Mouse (Mus musculus) liver, embryonic 15.5 days (tissue): ENCODE results near the gene Plekha3. TPM values are rescaled to one million over a fixed set of nuclear protein-coding genes. Genes with fewer than 3 reads are reported as not detected.
A peak's percentile ranks its signal among the peaks of the same experiment; 100 is the strongest.

Experiments used
- ATAC-seq: fragments of 200-750 bp; cut with Nextera tagmentation; 2 replicates; pipeline ENCODE4 v1.8.0; 2017; ENCODE audit warnings: moderate number of reproducible peaks, mild to moderate bottlenecking, moderate library complexity; ENCODE audit not compliant: insufficient read depth
- H3K27ac ChIP-seq: fragments of 300-500 bp; sonication (generic); replicated peaks from 2 replicates; pipeline ENCODE4 v1.5.1; 2015; ENCODE audit warnings: mild to moderate bottlenecking, inconsistent platforms
- H3K27me3 ChIP-seq: fragments of 300-500 bp; sonication (generic); 2 replicates; pipeline ENCODE4 v1.6.1; 2015; ENCODE audit warnings: mild to moderate bottlenecking, inconsistent platforms
- H3K36me3 ChIP-seq: fragments of 300-500 bp; sonication (generic); replicated peaks from 2 replicates; pipeline ENCODE4 v1.6.1; 2015; ENCODE audit warnings: moderate library complexity, mild to moderate bottlenecking, inconsistent platforms
- H3K4me1 ChIP-seq: fragments of 300-500 bp; sonication (generic); replicated peaks from 2 replicates; pipeline ENCODE4 v1.6.1; 2015; ENCODE audit warnings: inconsistent platforms
- H3K4me2 ChIP-seq: fragments of 300-500 bp; sonication (generic); 2 replicates; pipeline ENCODE4 v1.6.1; 2015; ENCODE audit warnings: moderate library complexity, mild to moderate bottlenecking, inconsistent platforms
- H3K4me3 ChIP-seq: fragments of 300-500 bp; sonication (generic); replicated peaks from 2 replicates; pipeline ENCODE4 v1.5.1; 2015; ENCODE audit warnings: mild to moderate bottlenecking, inconsistent platforms
- H3K9ac ChIP-seq: fragments of 300-500 bp; sonication (generic); 2 replicates; pipeline ENCODE4 v1.6.1; 2015; ENCODE audit warnings: moderate library complexity, mild to moderate bottlenecking, inconsistent platforms
- H3K9me3 ChIP-seq: fragments of 300-500 bp; sonication (generic); replicated peaks from 2 replicates; pipeline ENCODE4 v1.6.1; 2016; ENCODE audit warnings: inconsistent platforms
- WGBS: fragments of 180-500 bp; shearing (Covaris S2); methylation state at CpG from one replicate; pipeline ENCODE4 v1.1.7; 2015; ENCODE audit warnings: mixed read lengths; ENCODE audit not compliant: insufficient replicate concordance; 5-methylcytosine and 5-hydroxymethylcytosine counted together
- polyA plus RNA-seq: library from polyadenylated mRNA; unstranded; fragments of >200 nt; fragmentation: Nextera tagmentation; extraction: Ambion mirVana; gene quantifications from 2 replicates; pipeline ENCODE4 v1.2.1, GENCODE M21; 2015

Plekha3 gene
- polyA plus RNA-seq: 2.7 TPM in 2 replicates

- Histone ChIP-seq H3K4me2 (peak within 1 kb of the TSS; percentile 82), H3K4me1 (peaks cover 51% of the 10 kb centered on the region), H3K4me3 (peak within 1 kb of the TSS; percentile 82), H3K27me3 (no peaks in the 10 kb centered on the region), H3K27ac (peak within 1 kb of the TSS; percentile 51), H3K9ac (peak within 1 kb of the TSS; percentile 74), H3K36me3 (no peaks in the 10 kb centered on the region), H3K9me3 (no peaks in the 10 kb centered on the region)
- peak; percentile 68 for ATAC-seq
- WGBS: 4% methylated on average over 48 of the region's 52 CpGs
Observed at GRCm38 (mm10) chr2:76674725-76675427, at the start of gene Plekha3. Plekha3 (plus strand) TSS chr2:76675281.

DNA sequence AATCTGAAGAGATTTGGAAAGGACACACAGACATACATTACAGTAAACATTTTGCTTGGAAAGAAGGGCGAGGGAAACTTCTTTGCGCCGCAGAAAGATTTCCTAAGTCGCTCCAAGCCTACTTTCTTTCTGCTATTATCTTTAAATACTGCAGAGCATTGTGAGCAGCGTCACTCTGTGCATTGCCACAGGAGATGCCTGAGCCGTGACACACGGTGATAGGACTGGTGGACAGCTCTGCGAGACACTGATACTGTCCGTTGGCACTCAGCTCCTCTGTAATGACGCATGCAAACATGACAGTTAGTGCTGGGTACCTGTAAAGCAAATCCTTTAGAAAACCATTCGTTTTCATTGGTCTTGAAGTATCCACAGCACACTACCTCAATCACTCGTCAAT is 44.8 kb upstream of the Plekha3 start:
- Histone ChIP-seq H3K9me3 (no peaks in the 10 kb centered on the region), H3K27me3 (no peaks in the 10 kb centered on the region), H3K9ac (no peak overlapping the region), H3K4me1 (no peaks in the 10 kb centered on the region), H3K4me3 (no peak overlapping the region), H3K36me3 (peaks cover 18% of the 10 kb centered on the region), H3K4me2 (no peak overlapping the region), H3K27ac (no peak overlapping the region)
- ATAC-seq: no peak
- WGBS: 72% methylated on average over 12 of the region's 12 CpGs

DNA sequence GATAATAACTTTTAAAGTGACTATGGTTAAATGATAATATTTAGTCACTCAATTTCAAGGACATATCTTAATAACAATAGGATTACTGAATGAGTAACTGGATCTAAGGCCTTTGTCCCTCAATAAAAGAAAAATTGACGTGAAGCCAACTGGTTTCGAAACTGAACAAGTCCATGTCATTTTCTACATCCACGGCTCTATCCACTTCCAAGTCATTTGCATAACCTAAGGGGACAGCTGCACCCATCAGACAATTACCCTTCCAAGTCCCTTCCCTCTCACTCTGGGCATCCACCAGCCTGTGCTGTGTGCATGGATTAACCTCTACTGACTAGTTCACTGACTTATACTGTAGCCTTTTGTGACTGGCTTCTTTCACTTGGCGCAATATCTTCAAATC is 43.5 kb upstream of the Plekha3 start:
- Histone ChIP-seq H3K4me2 (no peak overlapping the region), H3K9me3 (no peaks in the 10 kb centered on the region), H3K27me3 (no peaks in the 10 kb centered on the region), H3K4me3 (no peak overlapping the region), H3K36me3 (peaks cover 17% of the 10 kb centered on the region), H3K9ac (no peak overlapping the region), H3K4me1 (no peaks in the 10 kb centered on the region), H3K27ac (no peak overlapping the region)
- 82% methylated on average over 4 of the region's 4 CpGs for WGBS
- no peak for ATAC-seq

DNA sequence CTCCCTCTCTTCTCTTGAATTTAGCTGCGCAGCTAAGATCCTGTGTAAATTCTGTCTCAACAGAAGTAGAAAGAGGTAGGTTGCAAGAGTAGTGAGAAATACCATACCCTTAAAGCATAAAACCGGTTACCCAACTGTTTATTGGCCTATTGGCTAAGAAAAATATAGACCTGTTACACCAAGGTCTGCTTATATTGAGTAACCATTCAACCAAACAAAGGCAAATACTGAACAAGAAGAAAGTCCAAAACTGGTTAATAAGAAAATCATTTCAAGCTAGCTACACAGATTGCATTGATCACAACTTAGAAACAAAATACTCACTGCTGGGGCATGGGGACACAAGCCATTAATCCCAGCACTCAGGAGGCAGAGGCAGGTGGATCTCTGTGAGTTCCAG is 35.4 kb upstream of the Plekha3 start:
- Histone ChIP-seq H3K4me3 (no peak overlapping the region), H3K27ac (no peak overlapping the region), H3K4me2 (no peak overlapping the region), H3K9ac (no peak overlapping the region), H3K36me3 (peaks cover 10% of the 10 kb centered on the region; the same call in 1 of the 2 replicates), H3K9me3 (no peaks in the 10 kb centered on the region), H3K4me1 (peaks cover 9% of the 10 kb centered on the region; the same call in 1 of the 2 replicates), H3K27me3 (no peaks in the 10 kb centered on the region)
- no peak for ATAC-seq
- WGBS: 82% methylated on average over 2 of the region's 2 CpGs

GRCm38 (mm10) chr2:76643801-76644200 is 31.3 kb upstream of the Plekha3 start:
- no peaks in the 10 kb centered on the region for H3K27me3 ChIP-seq
- ATAC-seq: no peak
- no peak overlapping the region for H3K9ac ChIP-seq

DNA sequence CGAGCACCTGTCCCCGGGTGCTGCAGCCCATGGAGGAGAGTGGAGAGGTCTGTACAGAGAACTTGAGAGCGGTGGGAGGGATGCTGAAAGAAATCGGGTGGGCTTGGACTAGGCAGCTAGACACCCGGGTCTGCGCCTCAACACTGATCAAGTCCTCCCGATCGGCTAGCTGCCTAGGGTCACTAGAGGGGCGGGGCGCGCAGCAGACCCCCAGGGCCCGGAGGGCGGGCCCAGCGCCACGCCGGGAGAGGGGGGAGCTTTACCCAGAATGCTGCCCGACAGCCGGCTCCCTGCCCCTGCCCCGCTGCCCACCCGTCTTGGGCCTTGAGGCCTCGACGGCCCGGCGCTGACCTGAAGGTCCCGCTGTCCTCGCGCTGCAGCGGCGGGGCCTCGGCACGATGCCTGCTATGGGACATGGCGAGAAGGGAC is 27.6 kb upstream of the Plekha3 start:
- H3K27ac ChIP-seq: no peak overlapping the region; the same call in 1 of the 2 replicates
- H3K36me3 ChIP-seq: no peaks in the 10 kb centered on the region
- H3K9ac ChIP-seq: peak overlapping the region; percentile 57
- H3K4me2 ChIP-seq: peak overlapping the region; percentile 95
- H3K9me3 ChIP-seq: no peaks in the 10 kb centered on the region
- WGBS: under 1% methylated on average over 24 of the region's 32 CpGs
- peaks cover 31% of the 10 kb centered on the region for H3K4me1 ChIP-seq
- H3K27me3 ChIP-seq: no peaks in the 10 kb centered on the region
- peak overlapping the region; percentile 68 for H3K4me3 ChIP-seq
- ATAC-seq: peak; percentile 12; the same call in 1 of the 2 replicates

More at GRCm38 (mm10) chr2:76643801-76644200, 31.3 kb upstream of the Plekha3 start:
- no peak overlapping the region for H3K4me3 ChIP-seq
- H3K4me1 ChIP-seq: peaks cover 29% of the 10 kb centered on the region
- H3K4me2 ChIP-seq: no peak overlapping the region
- no peak overlapping the region for H3K27ac ChIP-seq
- no peaks in the 10 kb centered on the region for H3K9me3 ChIP-seq
- H3K36me3 ChIP-seq: 0 out of 2 replicates have a peak, but pooled peaks cover 3% of the 10 kb centered on the region

DNA sequence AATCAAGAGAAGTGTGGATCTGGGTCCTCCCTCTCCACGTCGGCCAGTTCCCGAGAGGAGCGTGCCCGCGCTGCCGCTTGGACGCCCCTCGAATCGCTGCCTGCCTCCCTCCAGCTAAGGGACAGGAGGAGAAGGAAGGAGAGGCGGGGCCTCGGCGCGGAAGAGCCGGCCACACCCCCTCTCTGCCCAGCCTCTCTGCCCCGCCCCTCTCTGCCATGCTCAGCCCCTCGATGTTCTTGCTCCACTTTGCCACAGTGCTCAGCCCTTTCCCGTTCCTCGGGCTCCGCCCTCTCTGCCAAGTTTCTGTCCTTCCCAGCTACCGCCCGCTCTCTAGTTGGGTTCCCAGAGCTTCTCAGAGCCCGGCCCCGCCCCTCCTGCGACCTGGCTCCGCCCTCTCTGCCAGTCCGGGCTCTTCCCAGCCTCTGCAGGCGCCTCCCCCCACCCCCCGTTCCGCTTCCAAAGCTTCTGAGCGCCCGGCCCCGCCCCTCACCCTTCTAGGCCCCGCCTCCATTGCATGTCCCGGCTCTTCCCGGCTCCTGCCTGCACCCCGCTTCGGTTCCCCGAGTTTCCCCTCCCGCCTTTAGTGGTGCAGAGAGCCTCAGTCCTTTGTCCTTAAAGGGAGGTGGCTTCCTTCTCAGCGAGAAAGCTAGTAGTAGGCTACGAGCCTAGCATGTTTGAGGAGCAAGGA is 27.1 kb upstream of the Plekha3 start, which contains the start of the genes Prkra and Pjvk:
Prkra (minus strand) TSS at position 133 of the 688 bp plus-strand sequence.
Pjvk (plus strand) TSS at position 594 of the 688 bp plus-strand sequence.
- WGBS: 1% methylated on average over 41 of the region's 42 CpGs
- peak; percentile 94 for ATAC-seq
- H3K36me3 ChIP-seq: no peaks in the 10 kb centered on the region

DNA sequence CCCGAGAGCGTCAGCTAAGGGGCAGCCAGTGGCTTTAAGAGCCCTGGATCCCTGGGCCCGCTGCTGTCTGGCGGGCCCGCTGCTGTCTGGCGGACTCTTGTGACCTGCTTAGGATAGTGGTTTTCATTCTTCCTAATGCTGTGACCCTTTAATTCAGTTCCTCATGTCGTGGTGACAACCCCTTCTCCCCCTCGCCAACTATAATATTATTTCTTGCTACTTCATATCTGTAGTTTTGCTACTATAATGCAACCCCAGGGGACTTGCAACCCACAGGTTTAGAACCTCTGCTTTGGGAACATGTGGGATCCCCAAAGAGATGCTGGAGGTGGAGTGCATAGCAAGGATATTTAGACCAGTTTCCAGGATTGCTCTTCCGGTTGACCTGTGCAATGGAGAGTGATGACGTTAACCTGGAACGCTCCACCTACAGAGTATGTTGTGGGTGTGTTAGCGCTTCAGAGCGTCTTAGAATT is 26.4 kb upstream of the Plekha3 start:
- Histone ChIP-seq H3K4me1 (peaks cover 28% of the 10 kb centered on the region), H3K27ac (no peak overlapping the region), H3K9ac (peak overlapping the region; percentile 42), H3K4me2 (peak overlapping the region; percentile 95), H3K27me3 (no peaks in the 10 kb centered on the region), H3K4me3 (peak overlapping the region; percentile 68), H3K36me3 (no peaks in the 10 kb centered on the region), H3K9me3 (no peaks in the 10 kb centered on the region)
- no peak for ATAC-seq
- WGBS: 37% methylated on average over 13 of the region's 13 CpGs

More for the DNA sequence above, 27.1 kb upstream of the Plekha3 start, which contains the start of the genes Prkra and Pjvk:
- Histone ChIP-seq H3K4me1 (peaks cover 31% of the 10 kb centered on the region), H3K4me2 (peak within 1 kb of the TSS; percentile 95), H3K27me3 (no peaks in the 10 kb centered on the region), H3K27ac (peak within 1 kb of the TSS; percentile 72), H3K4me3 (peak within 1 kb of the TSS; percentile 68), H3K9ac (peak within 1 kb of the TSS; percentile 57), H3K9me3 (no peaks in the 10 kb centered on the region)

GRCm38 (mm10) chr2:76653070-76653469 is 22.0 kb upstream of the Plekha3 start:
- ATAC-seq: no peak
- Histone ChIP-seq H3K4me3 (no peak overlapping the region), H3K4me1 (peaks cover 9% of the 10 kb centered on the region), H3K9ac (no peak overlapping the region), H3K36me3 (no peaks in the 10 kb centered on the region), H3K9me3 (no peaks in the 10 kb centered on the region), H3K4me2 (no peak overlapping the region), H3K27ac (no peak overlapping the region), H3K27me3 (no peaks in the 10 kb centered on the region)
- 72% methylated on average over 4 of the region's 4 CpGs for WGBS

- Histone ChIP-seq H3K27ac (no peak overlapping the region), H3K4me2 (no peak overlapping the region), H3K9ac (no peak overlapping the region), H3K36me3 (no peaks in the 10 kb centered on the region), H3K27me3 (no peaks in the 10 kb centered on the region), H3K9me3 (no peaks in the 10 kb centered on the region), H3K4me1 (no peaks in the 10 kb centered on the region), H3K4me3 (no peak overlapping the region)
- no peak for ATAC-seq
- WGBS: 71% methylated on average over 5 of the region's 5 CpGs
Observed at GRCm38 (mm10) chr2:76654646-76655045, 20.4 kb upstream of the Plekha3 start.

- Histone ChIP-seq H3K27ac (no peak overlapping the region), H3K4me2 (no peak overlapping the region), H3K27me3 (no peaks in the 10 kb centered on the region), H3K36me3 (no peaks in the 10 kb centered on the region), H3K9me3 (no peaks in the 10 kb centered on the region), H3K4me3 (no peak overlapping the region), H3K4me1 (no peaks in the 10 kb centered on the region), H3K9ac (no peak overlapping the region)
- no peak for ATAC-seq
- 71% methylated on average over 3 of the region's 3 CpGs for WGBS
Observed at GRCm38 (mm10) chr2:76655444-76655843, 19.6 kb upstream of the Plekha3 start.
